Mouse (Mus musculus) hindbrain, embryonic 11.5 days (tissue): Measurements from ENCODE around the gene Atp9a. TPM values are rescaled to one million over a fixed set of nuclear protein-coding genes. Genes with fewer than 3 reads are reported as not detected.

ENCODE experiments used
- ATAC-seq: fragments of 200-750 bp; cut with Nextera tagmentation; 2 replicates; pipeline ENCODE4 v1.8.0; 2017; ENCODE audit warnings: mild to moderate bottlenecking, moderate TSS enrichment, moderate library complexity; ENCODE audit not compliant: low FRiP score
- DNase-seq: peaks from one replicate; pipeline ENCODE4 v3.0.0-alpha.2; 2015; ENCODE audit warnings: low spot score
- H3K27ac ChIP-seq: fragments of 300-500 bp; sonication (generic); 2 replicates; pipeline ENCODE4 v1.5.1; 2014; ENCODE audit warnings: mild to moderate bottlenecking, low read depth, low read length
- H3K27me3 ChIP-seq: fragments of 300-500 bp; sonication (generic); 2 replicates; pipeline ENCODE4 v1.6.1; 2014; ENCODE audit warnings: mild to moderate bottlenecking, low read length, moderate library complexity, mixed read lengths; ENCODE audit not compliant: control insufficient read depth, insufficient read depth
- H3K36me3 ChIP-seq: fragments of 300-500 bp; sonication (generic); 2 replicates; pipeline ENCODE4 v1.6.1; 2014; ENCODE audit warnings: mild to moderate bottlenecking, low read length, moderate library complexity, mixed read lengths; ENCODE audit not compliant: control insufficient read depth, insufficient read depth
- H3K4me1 ChIP-seq: fragments of 300-500 bp; sonication (generic); replicated peaks from 2 replicates; pipeline ENCODE4 v1.6.1; 2014; ENCODE audit warnings: low read length, mixed read lengths; ENCODE audit not compliant: control insufficient read depth, insufficient read depth
- H3K4me2 ChIP-seq: fragments of 300-500 bp; sonication (generic); replicated peaks from 2 replicates; pipeline ENCODE4 v1.6.1; 2014; ENCODE audit warnings: mild to moderate bottlenecking, low read depth, low read length
- H3K4me3 ChIP-seq: fragments of 300-500 bp; sonication (generic); 2 replicates; pipeline ENCODE4 v1.5.1; 2014; ENCODE audit warnings: low read depth, low read length
- H3K9ac ChIP-seq: fragments of 300-500 bp; sonication (generic); 2 replicates; pipeline ENCODE4 v1.6.1; 2014; ENCODE audit warnings: low read depth, low read length
- H3K9me3 ChIP-seq: fragments of 300-500 bp; sonication (generic); 2 replicates; pipeline ENCODE4 v1.6.1; 2016; ENCODE audit warnings: low read length; ENCODE audit not compliant: control insufficient read depth
- WGBS: fragments of 180-500 bp; shearing (Covaris S2); extraction: QIAGEN DNeasy Blood & Tissue Kit; methylation state at CpG from one replicate; pipeline ENCODE4 v1.1.7; 2014; 5-methylcytosine and 5-hydroxymethylcytosine counted together
- polyA plus RNA-seq: library from polyadenylated mRNA; unstranded; fragments of >200 nt; fragmentation: Nextera tagmentation; extraction: Ambion mirVana; gene quantifications from 2 replicates; pipeline ENCODE4 v1.2.1, GENCODE M21; 2014

The Atp9a gene
- polyA plus RNA-seq, 1 experiment from 2014 or later: 12.8 TPM

- ATAC-seq (no peak), DNase-seq (no peak)
- Histone ChIP-seq H3K9ac (no peak overlapping the region), H3K36me3 (no peaks in the 10 kb centered on the region), H3K4me1 (peaks cover 13% of the 10 kb centered on the region), H3K9me3 (no peaks in the 10 kb centered on the region), H3K27me3 (peaks cover 18% of the 10 kb centered on the region), H3K27ac (no peak overlapping the region), H3K4me3 (no peak overlapping the region), H3K4me2 (no peak overlapping the region)
- WGBS: 80% methylated on average over 8 of the region's 8 CpGs
Observed at GRCm38 (mm10) chr2:168587159-168587558, 155.1 kb downstream of the Atp9a start.

- Histone ChIP-seq H3K27ac (no peak overlapping the region), H3K9ac (no peak overlapping the region), H3K27me3 (peaks cover 18% of the 10 kb centered on the region), H3K9me3 (no peaks in the 10 kb centered on the region), H3K4me3 (no peak overlapping the region), H3K4me1 (peaks cover 13% of the 10 kb centered on the region), H3K4me2 (no peak overlapping the region), H3K36me3 (no peaks in the 10 kb centered on the region)
- ATAC-seq: no peak
- no peak for DNase-seq
- WGBS: 91% methylated on average over 12 of the region's 12 CpGs
Observed at GRCm38 (mm10) chr2:168586512-168586911, 155.7 kb downstream of the Atp9a start.

- 83% methylated on average over 6 of the region's 6 CpGs for WGBS
- no peak for DNase-seq
Observed at GRCm38 (mm10) chr2:168584857-168585256, 157.4 kb downstream of the Atp9a start.

More at GRCm38 (mm10) chr2:168584857-168585256, 157.4 kb downstream of the Atp9a start:
- peaks cover 5% of the 10 kb centered on the region for H3K27me3 ChIP-seq
- peaks cover 7% of the 10 kb centered on the region; the same call in 1 of the 2 replicates for H3K4me1 ChIP-seq
- no peak overlapping the region for H3K4me2 ChIP-seq
- H3K36me3 ChIP-seq: no peaks in the 10 kb centered on the region
- no peak overlapping the region for H3K4me3 ChIP-seq
- H3K9me3 ChIP-seq: no peaks in the 10 kb centered on the region
- no peak for ATAC-seq
- H3K9ac ChIP-seq: no peak overlapping the region
- no peak overlapping the region for H3K27ac ChIP-seq

Other genes with a start within 250 kb of the Atp9a start
- 0.25 and 0.82 TPM in 2 replicates for gene Nfatc2, start 140.8 kb downstream of the Atp9a start, polyA plus RNA-seq
- 7.1 and 7.3 TPM in 2 replicates for gene Sall4, start 25.5 kb upstream of the Atp9a start, polyA plus RNA-seq
- gene Zfp64, start 213.2 kb upstream of the Atp9a start, polyA plus RNA-seq: 34.7 and 37.4 TPM in 2 replicates